Mouse (Mus musculus) olfactory bulb, adult 2 months (tissue): ENCODE data around the gene Scaf4. TPM values are rescaled to one million over a fixed set of nuclear protein-coding genes. Genes with fewer than 3 reads are reported as not detected.
"Not testable (repeated sequence)": the region's sequence is repeated elsewhere in the genome, so short reads cannot be mapped to it uniquely, and the experiment has no call there.

ENCODE experiments used
- H3K27ac ChIP-seq: fragments of 200-500 bp; 2 replicates; pipeline ENCODE4 v1.5.1; 2012; ENCODE audit warnings: low read depth, low read length; ENCODE audit not compliant: insufficient read depth
- H3K4me1 ChIP-seq: fragments of 200-500 bp; 2 replicates; pipeline ENCODE4 v1.6.1; 2012; ENCODE audit warnings: low read length; ENCODE audit not compliant: control insufficient read depth, insufficient read depth
- H3K4me3 ChIP-seq: fragments of 200-500 bp; 2 replicates; pipeline ENCODE4 v1.5.1; 2012; ENCODE audit warnings: mild to moderate bottlenecking, low read depth, low read length, moderate library complexity; ENCODE audit not compliant: insufficient read depth
- CTCF ChIP-seq: fragments of 200-500 bp; IDR thresholded peaks from 2 replicates; pipeline ENCODE4 v1.5.1; 2012; ENCODE audit warnings: low read depth, mild to moderate bottlenecking, low read length, moderate library complexity; ENCODE audit not compliant: insufficient read depth
- POLR2A ChIP-seq: fragments of 200-500 bp; IDR thresholded peaks from 2 replicates; pipeline ENCODE4 v1.6.1; 2012; ENCODE audit warnings: mild to moderate bottlenecking, low read depth, low read length, moderate library complexity; ENCODE audit not compliant: insufficient read depth
- WGBS: fragments of 180-500 bp; shearing (Covaris S2); methylation state at CpG from one replicate; pipeline ENCODE4 v1.1.7; 2018; 5-methylcytosine and 5-hydroxymethylcytosine counted together
- polyA plus RNA-seq: library from polyadenylated mRNA; stranded (reverse); fragments of >200 nt; gene quantifications from 2 replicates; pipeline ENCODE4 v1.2.4, GENCODE M21; 2012; ENCODE audit warnings: low replicate concordance; ENCODE audit not compliant: missing spikeins, insufficient read depth, insufficient read length

The Scaf4 gene
- polyA plus RNA-seq, 1 experiment, result not detected

DNA sequence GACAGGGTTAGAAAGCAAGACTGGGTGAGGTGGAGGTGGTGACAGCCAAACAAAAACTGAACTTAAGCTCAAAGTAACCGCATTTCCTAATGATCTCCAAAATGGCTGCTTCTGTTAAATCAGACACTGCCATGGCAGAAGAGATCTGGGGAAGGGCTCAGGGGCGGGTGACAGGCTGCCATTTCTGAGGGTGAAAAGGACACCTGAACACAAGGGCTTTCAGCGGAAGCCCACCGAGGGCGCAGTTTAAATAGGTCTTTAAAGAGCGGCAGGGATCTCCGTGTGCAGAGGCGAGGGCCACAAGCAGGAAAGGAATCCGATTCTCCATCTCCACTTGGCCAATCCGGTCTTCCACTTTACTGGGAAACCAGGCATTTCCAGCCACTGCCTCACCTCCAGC, 50.6 kb downstream of the Scaf4 start:
- no peak overlapping the region for H3K4me3 ChIP-seq
- WGBS, result 93% methylated on average over 10 of the region's 10 CpGs
- TF ChIP-seq POLR2A, result no peak
- TF ChIP-seq CTCF, result no peak
- no peaks in the 10 kb centered on the region for H3K4me1 ChIP-seq
- no peak overlapping the region for H3K27ac ChIP-seq

- no peak for TF ChIP-seq POLR2A
- no peak for TF ChIP-seq CTCF
- Histone ChIP-seq H3K27ac (no peak overlapping the region), H3K4me1 (no peaks in the 10 kb centered on the region), H3K4me3 (no peak overlapping the region)
- WGBS, result 94% methylated on average over 7 of the region's 7 CpGs
These were observed 53.0 kb downstream of the Scaf4 start for GRCm38 (mm10) chr16:90231302-90231701.

GRCm38 (mm10) chr16:90229897-90230296, 54.4 kb downstream of the Scaf4 start:
- no peak for TF ChIP-seq CTCF
- no peak for TF ChIP-seq POLR2A
- Histone ChIP-seq H3K4me3 (no peak overlapping the region), H3K4me1 (no peaks in the 10 kb centered on the region), H3K27ac (no peak overlapping the region)
- WGBS, result 74% methylated on average over 6 of the region's 6 CpGs

DNA sequence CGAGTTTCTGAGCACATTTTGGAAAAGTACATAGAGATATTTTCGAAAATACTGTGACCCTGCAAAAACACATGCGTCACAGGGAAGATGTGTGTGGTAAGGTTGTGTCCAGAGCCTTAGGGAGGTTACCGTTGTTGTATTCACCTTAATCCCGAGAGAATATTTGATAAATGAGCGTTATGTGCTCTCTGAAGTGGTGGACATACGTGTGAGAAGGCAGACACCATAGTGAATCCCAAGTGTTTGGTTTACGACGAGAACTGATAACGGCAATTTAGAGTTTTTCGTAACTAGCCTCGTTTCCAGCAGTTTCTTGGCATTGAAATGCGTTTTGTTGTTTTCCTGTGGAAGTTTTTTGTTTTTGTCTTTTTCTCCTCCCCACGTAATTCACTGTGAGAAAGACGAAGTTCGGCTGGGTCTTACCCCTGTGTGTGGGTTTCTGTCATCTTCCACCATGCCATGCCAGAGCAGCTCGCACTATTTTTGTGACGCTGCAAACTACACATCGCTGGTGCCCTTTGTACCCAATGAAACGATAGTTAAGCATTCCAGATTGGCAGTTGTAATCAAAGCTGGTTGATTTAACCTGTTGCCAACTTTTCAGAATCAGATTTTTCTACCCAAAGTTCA, 62.7 kb downstream of the Scaf4 start:
- no peak for TF ChIP-seq CTCF
- TF ChIP-seq POLR2A, result no peak
- peak overlapping the region; percentile 54; the same call in 1 of the 2 replicates for H3K27ac ChIP-seq
- WGBS, result under 1% methylated on average over 20 of the region's 20 CpGs
- H3K4me1 ChIP-seq, result peaks cover 5% of the 10 kb centered on the region
- H3K4me3 ChIP-seq, result peak overlapping the region; percentile 87

DNA sequence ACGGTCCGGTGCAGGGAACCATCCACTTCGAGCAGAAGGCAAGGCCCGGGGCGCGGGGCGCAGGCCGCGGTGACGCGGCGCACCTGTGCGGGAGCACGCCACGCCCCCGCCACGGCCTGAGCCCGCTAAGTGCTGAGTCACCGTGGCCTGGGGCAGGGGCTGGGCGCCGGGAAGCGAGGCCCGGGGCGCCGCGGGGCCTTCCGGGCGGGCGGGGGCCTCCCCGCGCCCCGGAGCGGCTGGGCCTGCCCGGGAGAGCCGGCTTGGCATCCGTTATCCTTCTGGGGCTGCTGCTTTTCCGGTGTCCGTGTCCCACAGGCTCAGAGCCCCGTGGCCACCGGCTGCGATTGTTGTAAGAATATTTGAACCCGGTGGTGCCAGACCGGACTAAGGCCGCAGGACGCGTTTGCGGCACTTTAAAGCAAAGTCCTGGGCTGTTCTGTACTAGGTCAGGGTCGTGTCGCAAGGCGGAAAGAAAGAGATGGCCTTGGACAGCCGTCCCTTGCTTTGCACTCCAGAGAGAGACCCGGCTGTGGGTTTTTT, 63.3 kb downstream of the Scaf4 start:
- Histone ChIP-seq H3K4me1 (peaks cover 5% of the 10 kb centered on the region), H3K27ac (peak overlapping the region; percentile 80), H3K4me3 (peak overlapping the region; percentile 87)
- TF ChIP-seq CTCF, result 0 out of 2 replicates have a peak, but pooled peaks have one; percentile 4
- TF ChIP-seq POLR2A, result no peak
- under 1% methylated on average over 52 of the region's 52 CpGs for WGBS

- TF ChIP-seq POLR2A (peak; percentile 93; the same call in 1 of the 2 replicates), CTCF (no peak)
- H3K4me1 ChIP-seq, result peaks cover 5% of the 10 kb centered on the region
- WGBS, result 2% methylated on average over 63 of the region's 63 CpGs
- peak within 1 kb of the TSS; percentile 80 for H3K27ac ChIP-seq
- H3K4me3 ChIP-seq, result peak within 1 kb of the TSS; percentile 87
These were observed 64.0 kb downstream of the Scaf4 start, which contains the start of gene Sod1 for GRCm38 (mm10) chr16:90220026-90220891. Gene Sod1 (plus strand): TSS chr16:90220754.

- 77% methylated on average over 4 of the region's 4 CpGs for WGBS
- not testable (repeated sequence) for H3K4me3 ChIP-seq, H3K4me1 ChIP-seq, H3K27ac ChIP-seq
These were observed 64.9 kb downstream of the Scaf4 start for GRCm38 (mm10) chr16:90219445-90219844.

DNA sequence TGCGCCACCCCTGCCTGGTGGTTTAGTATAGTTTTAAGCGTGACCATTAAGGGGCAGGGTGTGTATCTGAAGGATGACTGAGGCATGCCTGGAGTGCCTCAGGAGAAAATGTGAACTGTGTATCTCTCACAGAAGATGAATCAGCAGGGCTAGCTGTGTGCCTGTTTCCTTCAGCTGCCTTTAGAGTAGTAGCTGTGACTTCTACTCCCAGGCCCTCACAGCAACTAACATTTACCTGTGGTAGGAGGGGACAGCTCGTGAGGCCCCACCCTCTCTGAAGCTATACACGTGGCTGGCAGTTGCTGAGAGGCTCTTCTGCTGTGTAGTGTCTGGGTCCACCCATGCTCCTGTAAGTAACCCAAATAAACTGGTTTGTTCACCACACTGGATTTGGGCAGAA, 66.4 kb downstream of the Scaf4 start:
- H3K4me1 ChIP-seq, result peaks cover 3% of the 10 kb centered on the region
- H3K27ac ChIP-seq, result no peak overlapping the region
- 79% methylated on average over 4 of the region's 4 CpGs for WGBS
- TF ChIP-seq CTCF (no peak), POLR2A (no peak)
- H3K4me3 ChIP-seq, result no peak overlapping the region

- TF ChIP-seq POLR2A, result no peak
- TF ChIP-seq CTCF, result no peak
- Histone ChIP-seq H3K27ac (no peak overlapping the region), H3K4me3 (no peak overlapping the region), H3K4me1 (peaks cover 2% of the 10 kb centered on the region)
- WGBS, result 47% methylated on average over 3 of the region's 3 CpGs
These were observed 66.9 kb downstream of the Scaf4 start for GRCm38 (mm10) chr16:90217356-90217755.
